Mouse (Mus musculus) embryonic facial prominence, embryonic 14.5 days (tissue): ENCODE measurements at regions not wholly inside any gene's neighbourhood (a gene's known extent, or its start where the extent isn't known, plus 50 kb on each side); places are given as distances from the start of the nearest gene placed in this dataset.
A peak's percentile ranks its signal among the peaks of the same experiment; 100 is the strongest.
"Not testable (repeated sequence)": the region's sequence is repeated elsewhere in the genome, so short reads cannot be mapped to it uniquely, and the experiment has no call there.

Experiments used
- ATAC-seq: fragments of 200-750 bp; cut with Nextera tagmentation; 2 replicates; pipeline ENCODE4 v1.8.0; 2017; ENCODE audit warnings: low read depth, moderate number of reproducible peaks, moderate TSS enrichment
- DNase-seq: peaks from one replicate; pipeline ENCODE4 v3.0.0-alpha.2; 2015; ENCODE audit warnings: low spot score
- H3K27ac ChIP-seq: fragments of 300-500 bp; sonication (generic); replicated peaks from 2 replicates; pipeline ENCODE4 v1.5.1; 2014; ENCODE audit warnings: low read depth, mild to moderate bottlenecking, low read length, moderate library complexity
- H3K27me3 ChIP-seq: fragments of 300-500 bp; sonication (generic); replicated peaks from 2 replicates; pipeline ENCODE4 v1.6.1; 2014; ENCODE audit warnings: low read length; ENCODE audit not compliant: control insufficient read depth, insufficient read depth
- H3K36me3 ChIP-seq: fragments of 300-500 bp; sonication (generic); 2 replicates; pipeline ENCODE4 v1.6.1; 2014; ENCODE audit warnings: low read length, mixed read lengths; ENCODE audit not compliant: control insufficient read depth, insufficient read depth
- H3K4me1 ChIP-seq: fragments of 300-500 bp; sonication (generic); 2 replicates; pipeline ENCODE4 v1.6.1; 2014; ENCODE audit warnings: antibody characterized with exemption, low read length; ENCODE audit not compliant: control insufficient read depth, insufficient read depth
- H3K4me2 ChIP-seq: fragments of 300-500 bp; sonication (generic); 2 replicates; pipeline ENCODE4 v1.6.1; 2014; ENCODE audit warnings: low read depth, mild to moderate bottlenecking, low read length, moderate library complexity, mixed read lengths
- H3K4me3 ChIP-seq: fragments of 300-500 bp; sonication (generic); 2 replicates; pipeline ENCODE4 v1.5.1; 2014; ENCODE audit warnings: low read depth, mild to moderate bottlenecking, low read length
- H3K9ac ChIP-seq: fragments of 300-500 bp; sonication (generic); 2 replicates; pipeline ENCODE4 v1.6.1; 2014; ENCODE audit warnings: low read depth, mild to moderate bottlenecking, low read length, moderate library complexity, mixed read lengths
- H3K9me3 ChIP-seq: fragments of 300-500 bp; sonication (generic); 2 replicates; pipeline ENCODE4 v1.6.1; 2016; ENCODE audit warnings: low read length; ENCODE audit not compliant: control insufficient read depth
- WGBS: fragments of 180-500 bp; shearing (Covaris S2); extraction: QIAGEN DNeasy Blood & Tissue Kit; methylation state at CpG from one replicate; pipeline ENCODE4 v1.1.7; 2014; 5-methylcytosine and 5-hydroxymethylcytosine counted together

DNA sequence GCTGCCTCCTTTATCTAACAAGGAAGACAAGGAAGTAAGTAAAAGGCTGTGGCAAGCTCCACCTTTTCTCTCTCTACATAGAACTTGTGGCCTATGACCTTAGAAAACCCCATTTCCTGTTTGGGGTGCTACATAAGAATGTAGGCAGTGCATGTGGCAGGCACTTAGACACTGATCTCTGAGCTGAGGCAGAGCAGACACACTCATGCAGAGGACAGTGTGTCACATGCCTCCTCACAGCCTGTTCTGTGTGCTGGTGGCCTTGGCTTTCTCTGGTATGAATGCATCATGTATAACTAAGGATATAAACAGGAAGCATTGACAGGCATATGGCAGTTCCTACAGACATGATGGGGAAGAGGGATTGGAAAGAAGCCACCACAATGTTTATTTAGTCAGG lies 678.5 kb upstream of the Olfr1507 start:
- not testable (repeated sequence) for H3K9ac ChIP-seq, H3K4me3 ChIP-seq, H3K27me3 ChIP-seq, ATAC-seq, H3K4me2 ChIP-seq, H3K4me1 ChIP-seq, H3K9me3 ChIP-seq, H3K36me3 ChIP-seq, H3K27ac ChIP-seq, DNase-seq

DNA sequence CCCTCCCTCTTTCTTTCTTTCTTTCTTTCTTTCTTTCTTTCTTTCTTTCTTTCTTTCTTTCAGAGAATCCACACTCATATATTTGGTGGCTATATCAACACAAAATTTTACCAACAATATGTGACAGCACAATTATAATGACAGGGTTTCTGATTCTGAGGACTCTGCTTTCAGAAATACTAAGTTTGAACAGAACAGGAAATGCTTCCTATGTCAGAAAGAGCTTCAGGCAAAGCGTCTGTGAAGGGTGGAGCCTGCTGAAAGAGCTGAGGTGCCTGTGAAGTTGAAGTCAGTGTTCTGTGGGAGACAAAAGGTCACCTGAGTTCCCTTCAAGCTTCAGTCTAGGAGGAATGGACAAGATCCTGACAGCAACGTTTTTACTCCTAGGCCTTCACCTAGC lies 670.8 kb upstream of the Olfr1507 start:
- H3K9me3 ChIP-seq, ATAC-seq, H3K4me1 ChIP-seq, H3K36me3 ChIP-seq, H3K9ac ChIP-seq, H3K4me3 ChIP-seq, DNase-seq, H3K27ac ChIP-seq, H3K4me2 ChIP-seq, H3K27me3 ChIP-seq: not testable (repeated sequence)
- WGBS = no CpG with 5 or more reads among the region's 2 CpGs

DNA sequence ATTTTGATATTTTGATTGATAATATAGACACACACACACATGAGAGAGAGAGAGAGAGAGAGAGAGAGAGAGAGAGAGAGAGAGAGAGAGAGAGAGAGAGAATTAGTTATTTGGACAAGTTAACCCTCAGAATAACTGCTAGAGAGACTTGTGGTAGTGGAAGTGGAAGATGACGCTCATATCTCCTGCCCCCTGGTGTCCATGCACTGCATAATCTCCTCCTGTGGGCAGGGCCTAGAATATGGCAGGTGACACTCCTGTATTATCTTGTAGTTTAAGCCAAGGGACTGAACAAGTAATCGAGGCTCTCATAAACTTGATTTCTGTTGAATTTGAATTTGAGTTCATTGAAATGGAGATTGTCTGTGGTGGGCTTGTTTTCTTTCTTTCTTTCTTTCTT lies 663.5 kb upstream of the Olfr1507 start:
- not testable (repeated sequence) for ATAC-seq, H3K9ac ChIP-seq, H3K4me1 ChIP-seq, H3K4me2 ChIP-seq, H3K27me3 ChIP-seq, H3K27ac ChIP-seq, H3K4me3 ChIP-seq, H3K9me3 ChIP-seq, H3K36me3 ChIP-seq, DNase-seq
- no CpG with 5 or more reads among the region's 2 CpGs for WGBS

DNA sequence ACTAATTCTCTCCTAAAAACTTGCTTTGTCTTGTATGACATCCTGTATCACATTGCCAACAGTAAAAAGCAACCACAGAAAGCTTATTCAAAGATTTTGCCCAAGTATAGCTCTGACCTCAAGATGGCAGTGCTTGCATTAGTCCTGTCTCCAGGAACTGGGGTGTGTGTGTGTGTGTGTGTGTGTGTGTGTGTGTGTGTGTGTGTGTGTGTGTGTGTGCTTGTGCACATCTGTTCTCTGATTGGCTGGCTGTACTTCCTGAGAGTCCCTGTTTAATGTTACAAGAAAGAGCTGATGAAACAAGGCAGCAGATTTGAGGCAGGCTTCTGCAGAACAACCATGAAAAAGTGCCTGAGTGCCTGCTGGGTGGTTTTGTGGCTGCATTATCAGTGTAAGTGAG lies 639.2 kb upstream of the Olfr1507 start:
- not testable (repeated sequence) for H3K4me1 ChIP-seq, H3K4me3 ChIP-seq, H3K9ac ChIP-seq, H3K4me2 ChIP-seq, H3K27ac ChIP-seq, ATAC-seq, H3K36me3 ChIP-seq, H3K27me3 ChIP-seq, DNase-seq, H3K9me3 ChIP-seq

DNA sequence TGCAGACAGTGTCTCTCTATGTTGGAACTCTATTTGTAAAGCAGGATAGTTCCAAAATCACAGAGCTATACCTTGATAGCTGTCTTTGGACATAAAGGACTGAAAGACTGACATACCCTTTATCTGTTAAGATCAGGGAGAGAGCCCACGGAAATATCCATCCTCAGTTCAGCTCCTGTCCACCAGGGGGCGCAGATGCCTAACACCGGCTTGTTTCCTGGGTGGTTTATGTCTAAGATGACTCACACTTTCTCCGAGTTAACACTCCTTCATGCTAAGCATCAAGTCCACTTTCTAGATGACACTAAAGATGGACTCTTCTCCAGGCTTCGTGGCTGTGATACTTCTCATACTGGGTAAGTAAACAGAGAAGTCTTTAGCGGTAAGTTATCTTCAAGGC lies 636.8 kb upstream of the Olfr1507 start:
- H3K4me1 ChIP-seq, H3K36me3 ChIP-seq, H3K27ac ChIP-seq, H3K4me2 ChIP-seq, H3K9ac ChIP-seq, ATAC-seq, H3K27me3 ChIP-seq, H3K9me3 ChIP-seq, H3K4me3 ChIP-seq: not testable (repeated sequence)
- DNase-seq = peak; percentile 9
- WGBS = 30% methylated on average over 6 of the region's 6 CpGs

DNA sequence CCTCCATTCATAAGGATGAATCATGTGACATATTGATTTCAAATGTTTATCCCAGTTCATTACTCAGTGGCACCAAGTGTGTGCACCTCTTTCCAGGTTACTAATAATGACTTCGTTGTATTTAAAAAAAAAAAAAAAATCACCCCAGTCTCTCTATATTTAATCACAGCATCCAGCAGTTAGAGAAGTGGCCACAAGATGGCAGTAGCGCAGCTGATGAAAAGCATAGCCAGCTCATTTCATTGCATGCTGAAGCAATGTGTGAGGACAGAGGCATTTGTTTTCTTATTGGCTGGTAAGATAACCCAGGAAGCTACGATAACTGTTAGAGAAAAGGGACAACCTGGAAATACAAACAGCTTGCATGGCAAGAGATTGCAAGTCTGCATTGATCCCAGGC lies 626.2 kb upstream of the Olfr1507 start:
- H3K27ac ChIP-seq, H3K4me3 ChIP-seq, H3K9me3 ChIP-seq, H3K9ac ChIP-seq, H3K4me2 ChIP-seq, H3K36me3 ChIP-seq, H3K27me3 ChIP-seq, H3K4me1 ChIP-seq, DNase-seq, ATAC-seq: not testable (repeated sequence)
- WGBS = 14% methylated on average over 2 of the region's 3 CpGs

DNA sequence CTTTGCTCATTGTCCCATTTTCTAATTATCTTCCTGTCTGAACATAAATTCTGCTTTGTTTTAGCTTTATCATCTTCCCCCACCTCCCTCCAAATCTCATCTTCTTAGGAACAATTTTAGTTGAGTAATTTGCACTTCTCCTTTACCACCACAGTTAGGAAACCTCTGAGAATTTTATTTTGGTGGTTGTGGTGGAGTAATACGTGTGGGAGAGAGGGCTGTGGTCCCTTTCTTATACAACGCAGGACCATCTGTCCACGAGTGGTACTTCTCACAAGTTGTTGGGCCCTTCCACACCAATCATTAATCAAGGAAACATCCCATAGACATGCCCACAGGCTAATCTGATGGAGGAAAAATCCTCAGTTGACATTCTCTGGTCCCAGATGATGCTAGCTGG lies 614.2 kb upstream of the Olfr1507 start:
- 79% methylated on average over 3 of the region's 3 CpGs for WGBS
- H3K9me3 ChIP-seq, H3K4me3 ChIP-seq, DNase-seq, ATAC-seq, H3K4me1 ChIP-seq, H3K9ac ChIP-seq, H3K36me3 ChIP-seq, H3K4me2 ChIP-seq, H3K27me3 ChIP-seq, H3K27ac ChIP-seq: not testable (repeated sequence)

DNA sequence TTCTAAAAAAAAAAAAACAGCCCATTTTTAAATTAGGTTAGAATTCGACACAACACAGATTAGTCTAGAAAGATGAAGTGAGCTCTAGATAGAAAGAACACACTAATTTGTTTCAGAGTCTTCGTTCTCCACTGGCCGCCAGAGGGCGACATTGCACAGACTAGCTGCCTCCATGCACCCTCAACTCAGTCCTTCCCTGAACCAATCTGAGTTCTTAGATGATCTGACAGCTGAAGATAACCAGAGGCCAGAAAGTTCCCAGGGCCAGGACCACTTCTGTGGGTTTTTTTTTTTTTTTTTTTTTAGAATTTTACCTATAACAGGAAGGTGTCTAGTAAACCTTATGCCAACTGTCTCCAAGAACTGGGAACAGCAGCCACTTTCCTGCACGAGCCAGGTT lies 605.8 kb upstream of the Olfr1507 start:
- H3K4me2 ChIP-seq, DNase-seq, H3K9me3 ChIP-seq, H3K27me3 ChIP-seq, H3K9ac ChIP-seq, H3K27ac ChIP-seq, ATAC-seq, H3K4me1 ChIP-seq, H3K36me3 ChIP-seq, H3K4me3 ChIP-seq: not testable (repeated sequence)
- 27% methylated on average over 5 of the region's 5 CpGs for WGBS

DNA sequence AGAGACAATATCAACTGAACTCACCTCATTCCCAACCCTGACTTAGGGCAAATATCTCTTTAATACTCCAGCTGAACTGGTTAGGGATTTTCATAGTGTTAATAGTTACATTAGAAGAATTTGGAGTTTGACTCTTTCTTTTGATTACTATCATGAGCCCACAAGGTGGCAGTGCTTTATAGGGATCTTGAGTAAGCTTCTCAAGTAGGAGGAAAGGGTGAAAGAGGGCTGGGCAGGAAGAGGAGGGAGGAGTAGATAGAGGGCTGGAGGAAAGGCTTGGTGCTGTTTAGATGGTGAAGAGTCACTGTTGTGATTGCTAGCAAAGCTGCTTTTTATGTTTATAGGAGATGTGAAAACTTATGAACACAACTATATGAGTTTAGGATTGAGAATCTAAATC lies 595.4 kb upstream of the Olfr1507 start:
- not testable (repeated sequence) for H3K4me1 ChIP-seq, H3K9ac ChIP-seq, H3K4me2 ChIP-seq, DNase-seq, ATAC-seq, H3K36me3 ChIP-seq, H3K4me3 ChIP-seq, H3K9me3 ChIP-seq, H3K27ac ChIP-seq, H3K27me3 ChIP-seq
